ENCODE assay signal across 1 mouse cellular context in the genomic region with DNA sequence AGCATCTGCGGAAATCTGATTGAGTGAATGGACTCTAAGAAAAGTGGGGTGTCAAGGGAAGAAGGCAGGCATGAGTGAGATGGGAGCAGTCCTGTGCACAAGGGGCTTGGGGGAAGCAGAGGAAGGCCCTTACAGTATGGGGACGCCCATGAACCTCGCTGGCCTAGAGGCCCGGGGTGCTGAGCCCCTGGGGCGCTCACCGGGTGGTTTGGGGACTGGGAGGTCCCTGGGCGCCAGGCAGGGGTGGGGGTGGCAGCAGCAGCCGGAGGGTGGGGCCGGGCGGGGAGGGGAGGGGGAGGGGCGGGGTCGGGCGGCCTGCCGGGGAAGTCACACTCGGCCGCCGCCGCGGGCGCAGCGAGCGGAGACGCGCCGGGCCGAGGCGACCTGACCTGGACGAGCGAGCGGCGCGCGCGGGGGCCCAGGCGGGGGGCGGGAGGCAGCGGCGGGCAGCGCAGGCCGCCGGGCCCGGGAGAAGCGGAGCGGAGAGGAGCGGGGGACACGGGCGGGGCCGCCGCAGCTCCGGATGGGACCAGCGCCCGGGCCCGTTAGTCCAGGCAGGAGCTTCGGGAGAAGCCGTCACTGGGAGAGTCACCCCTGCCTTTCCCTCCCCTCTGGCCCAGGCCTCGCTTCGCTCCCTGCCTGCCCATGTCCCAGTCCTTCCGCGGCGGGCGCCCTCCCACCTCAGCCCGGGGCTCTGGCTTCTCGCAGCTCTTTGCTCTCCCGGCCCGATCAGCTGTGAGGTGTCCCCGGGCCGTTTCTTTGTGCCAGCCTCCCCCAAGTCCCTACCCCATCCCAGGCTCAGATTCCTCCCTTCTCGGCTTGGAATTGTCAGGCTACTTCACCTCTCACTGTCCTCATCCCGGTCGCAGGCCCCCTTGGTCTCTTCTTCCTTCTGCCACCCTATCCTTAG.
TF ChIP-seq lines count a peak whose summit lies in the region.

A gene (plus strand): TSS at position 890 of the 910 bp plus-strand sequence.

TF ChIP-seq in CH12.LX, 34 proteins besides CTCF, POLR2A, EP300 and RAD21 (continued from another document):
- TF ChIP-seq MEF2A (IDR thresholded peaks at IDR 0.05; ENCODE audit: borderline replicate concordance, low read depth, low read length) (no peak), UBTF (IDR thresholded peaks at IDR 0.05; ENCODE audit: low read depth, low read length) (no peak), JUND (conservative IDR thresholded peaks at IDR 0.05; ENCODE audit: low read depth, low read length) (no peak), TCF12 (IDR thresholded peaks at IDR 0.05; ENCODE audit: low read depth, low read length) (no peak), USF1 (IDR thresholded peaks at IDR 0.05; ENCODE audit: low read depth, low read length) (no peak), ZC3H11A (IDR thresholded peaks at IDR 0.05; ENCODE audit: low read depth, low read length) (no peak), TBP (conservative IDR thresholded peaks at IDR 0.05; ENCODE audit: low read depth, low read length) (no peak), MXI1 (IDR thresholded peaks at IDR 0.05; ENCODE audit: low read depth, low read length) (no peak), GABPA (IDR thresholded peaks at IDR 0.05; ENCODE audit: insufficient replicate concordance, low read depth, low read length) (no peak), KAT2A (IDR thresholded peaks at IDR 0.05; ENCODE audit: insufficient replicate concordance, low read length) (no peak), RCOR1 (conservative IDR thresholded peaks at IDR 0.05; ENCODE audit: low read depth, low read length) (no peak), MYC (IDR thresholded peaks at IDR 0.05; ENCODE audit: low read depth, low read length) (no peak)
